Mouse (Mus musculus) kidney, adult 2 months (tissue): Measurements from ENCODE around the gene Supt6. TPM values are rescaled to one million over a fixed set of nuclear protein-coding genes. Genes with fewer than 3 reads are reported as not detected.

Source experiments
- DNase-seq: peaks from one replicate; pipeline ENCODE4 v3.0.0; 2021
- H3K27ac ChIP-seq: fragments of 200-500 bp; 2 replicates; pipeline ENCODE4 v1.5.1; 2012; ENCODE audit warnings: low read depth, low read length, control low read depth, inconsistent platforms; ENCODE audit not compliant: insufficient read depth
- H3K27me3 ChIP-seq: fragments of 200-500 bp; replicated peaks from 2 replicates; pipeline ENCODE4 v1.6.1; 2012; ENCODE audit warnings: mild to moderate bottlenecking, moderate library complexity, low read length, inconsistent platforms; ENCODE audit not compliant: control insufficient read depth, insufficient read depth
- H3K36me3 ChIP-seq: fragments of 200-500 bp; 2 replicates; pipeline ENCODE4 v1.6.1; 2012; ENCODE audit warnings: mild to moderate bottlenecking, moderate library complexity, low read length, inconsistent platforms; ENCODE audit not compliant: control insufficient read depth, insufficient read depth
- H3K4me1 ChIP-seq: fragments of 200-500 bp; 2 replicates; pipeline ENCODE4 v1.6.1; 2011; ENCODE audit warnings: low read length; ENCODE audit not compliant: control insufficient read depth, insufficient read depth
- H3K4me3 ChIP-seq: fragments of 200-500 bp; 2 replicates; pipeline ENCODE4 v1.5.1; 2011; ENCODE audit warnings: mild to moderate bottlenecking, low read depth, low read length, control low read depth; ENCODE audit not compliant: insufficient read depth
- CTCF ChIP-seq: fragments of 200-500 bp; conservative IDR thresholded peaks from 2 replicates; pipeline ENCODE4 v1.5.1; 2011; ENCODE audit warnings: low read depth, mild to moderate bottlenecking, control low read depth, low read length, moderate library complexity, mixed read lengths; ENCODE audit not compliant: insufficient read depth, insufficient read length
- POLR2A ChIP-seq: fragments of 200-500 bp; IDR thresholded peaks from one replicate; pipeline ENCODE4 v1.6.1; 2011; ENCODE audit warnings: low read depth, low read length, control low read depth
- WGBS: fragments of 180-500 bp; shearing (Covaris S2); methylation state at CpG from one replicate; pipeline ENCODE4 v1.1.7; 2018; 5-methylcytosine and 5-hydroxymethylcytosine counted together
- polyA plus RNA-seq: library from polyadenylated mRNA; depleted of rRNA; stranded (reverse); fragments of >200 nt; gene quantifications from 2 replicates; pipeline ENCODE4 v1.2.3, GENCODE M21; 2012

Supt6 gene
- polyA plus RNA-seq, 1 experiment: 20.7 TPM

GRCm38 (mm10) chr11:78182450-78182849 lies 63.3 kb downstream of the Supt6 start:
- Histone ChIP-seq H3K36me3 (peaks cover 4% of the 10 kb centered on the region; the same call in 1 of the 2 replicates), H3K27ac (no peak overlapping the region), H3K4me1 (peaks cover 9% of the 10 kb centered on the region; the same call in 1 of the 2 replicates), H3K27me3 (no peaks in the 10 kb centered on the region), H3K4me3 (peak overlapping the region; percentile 100)
- TF ChIP-seq CTCF (no peak), POLR2A (no peak)
- no peak for DNase-seq
- WGBS: 6% methylated on average over 7 of the region's 7 CpGs

- H3K4me1 ChIP-seq: peaks cover 9% of the 10 kb centered on the region; the same call in 1 of the 2 replicates
- no peaks in the 10 kb centered on the region for H3K27me3 ChIP-seq
- H3K27ac ChIP-seq: no peak overlapping the region
- no peak overlapping the region for H3K4me3 ChIP-seq
- TF ChIP-seq CTCF: no peak
- no peak for TF ChIP-seq POLR2A
- DNase-seq: no peak
- WGBS: 36% methylated on average over 2 of the region's 2 CpGs
- peaks cover 4% of the 10 kb centered on the region; the same call in 1 of the 2 replicates for H3K36me3 ChIP-seq
Observed at GRCm38 (mm10) chr11:78181830-78182357, 63.9 kb downstream of the Supt6 start.

- Histone ChIP-seq H3K27me3 (no peaks in the 10 kb centered on the region), H3K4me1 (peaks cover 13% of the 10 kb centered on the region; the same call in 1 of the 2 replicates), H3K4me3 (no peak overlapping the region), H3K27ac (no peak overlapping the region), H3K36me3 (peaks cover 4% of the 10 kb centered on the region; the same call in 1 of the 2 replicates)
- DNase-seq: no peak
- WGBS: 62% methylated on average over 6 of the region's 6 CpGs
- no peak for TF ChIP-seq POLR2A
- no peak for TF ChIP-seq CTCF
Observed at GRCm38 (mm10) chr11:78180081-78180761, 65.6 kb downstream of the Supt6 start.

DNA sequence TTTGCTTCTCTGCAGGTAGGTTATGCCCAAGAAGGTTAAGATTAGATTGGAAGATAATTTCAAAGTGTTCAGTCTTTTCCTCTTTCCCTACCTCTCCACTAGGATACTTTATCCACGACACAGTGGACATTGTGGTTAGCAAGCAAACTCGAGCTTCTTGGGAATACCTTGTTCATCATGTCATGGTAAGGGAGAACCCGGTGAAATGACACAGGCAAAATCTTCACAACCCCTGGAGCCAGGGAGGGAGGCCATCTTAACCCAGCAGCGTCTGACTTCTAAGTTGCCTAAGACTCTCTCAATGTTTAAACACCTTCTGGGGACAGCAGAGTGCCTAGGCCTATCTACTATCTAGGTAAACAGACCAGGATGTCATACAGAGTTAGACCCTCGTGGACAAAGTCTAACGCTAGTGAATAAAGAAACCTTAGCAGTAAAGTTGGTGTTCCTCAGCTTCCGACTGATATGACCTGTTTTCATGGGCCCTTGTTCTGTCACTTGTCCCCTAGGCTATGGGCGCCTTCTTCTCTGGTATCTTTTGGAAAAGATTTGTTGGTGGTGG lies 66.3 kb downstream of the Supt6 start:
- 35% methylated on average over 8 of the region's 8 CpGs for WGBS
- peaks cover 4% of the 10 kb centered on the region; the same call in 1 of the 2 replicates for H3K36me3 ChIP-seq
- no peak for TF ChIP-seq POLR2A
- no peak for TF ChIP-seq CTCF
- peak overlapping the region; percentile 88 for H3K4me3 ChIP-seq
- H3K27me3 ChIP-seq: no peaks in the 10 kb centered on the region
- peaks cover 13% of the 10 kb centered on the region; the same call in 1 of the 2 replicates for H3K4me1 ChIP-seq
- no peak for DNase-seq
- H3K27ac ChIP-seq: peak overlapping the region; percentile 54

DNA sequence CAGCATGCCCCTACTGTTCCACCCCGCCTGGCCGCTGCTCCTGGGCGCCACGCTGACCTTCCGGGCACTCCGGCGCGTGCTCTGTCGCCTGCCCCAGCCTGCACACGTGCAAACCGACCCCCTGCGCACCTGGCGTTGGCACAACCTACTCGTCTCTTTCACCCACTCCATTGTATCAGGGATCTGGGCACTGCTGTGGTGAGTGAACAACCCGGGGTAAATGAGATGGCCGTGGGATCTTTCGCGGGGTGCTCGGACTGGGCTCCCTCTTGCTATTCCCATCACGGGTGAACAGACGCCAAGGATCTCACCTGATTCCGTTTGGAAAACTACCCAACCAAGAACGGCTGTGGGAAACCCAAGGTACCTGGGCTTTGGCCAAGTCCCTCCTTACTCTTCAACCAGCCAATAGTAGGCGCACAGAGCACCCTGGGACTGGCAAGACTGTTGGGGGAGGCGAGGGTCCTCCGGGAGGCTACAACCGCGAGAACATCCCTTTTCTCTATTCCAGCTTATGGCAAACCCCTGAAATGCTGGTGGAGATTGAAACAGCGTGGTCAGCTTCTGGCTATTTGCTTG lies 66.8 kb downstream of the Supt6 start:
- TF ChIP-seq CTCF: no peak
- TF ChIP-seq POLR2A: no peak
- H3K36me3 ChIP-seq: peaks cover 4% of the 10 kb centered on the region; the same call in 1 of the 2 replicates
- peak overlapping the region; percentile 88 for H3K4me3 ChIP-seq
- DNase-seq: peak; percentile 94
- peak overlapping the region; percentile 98 for H3K27ac ChIP-seq
- H3K4me1 ChIP-seq: peaks cover 13% of the 10 kb centered on the region; the same call in 1 of the 2 replicates
- H3K27me3 ChIP-seq: no peaks in the 10 kb centered on the region
- WGBS: 5% methylated on average over 29 of the region's 29 CpGs

DNA sequence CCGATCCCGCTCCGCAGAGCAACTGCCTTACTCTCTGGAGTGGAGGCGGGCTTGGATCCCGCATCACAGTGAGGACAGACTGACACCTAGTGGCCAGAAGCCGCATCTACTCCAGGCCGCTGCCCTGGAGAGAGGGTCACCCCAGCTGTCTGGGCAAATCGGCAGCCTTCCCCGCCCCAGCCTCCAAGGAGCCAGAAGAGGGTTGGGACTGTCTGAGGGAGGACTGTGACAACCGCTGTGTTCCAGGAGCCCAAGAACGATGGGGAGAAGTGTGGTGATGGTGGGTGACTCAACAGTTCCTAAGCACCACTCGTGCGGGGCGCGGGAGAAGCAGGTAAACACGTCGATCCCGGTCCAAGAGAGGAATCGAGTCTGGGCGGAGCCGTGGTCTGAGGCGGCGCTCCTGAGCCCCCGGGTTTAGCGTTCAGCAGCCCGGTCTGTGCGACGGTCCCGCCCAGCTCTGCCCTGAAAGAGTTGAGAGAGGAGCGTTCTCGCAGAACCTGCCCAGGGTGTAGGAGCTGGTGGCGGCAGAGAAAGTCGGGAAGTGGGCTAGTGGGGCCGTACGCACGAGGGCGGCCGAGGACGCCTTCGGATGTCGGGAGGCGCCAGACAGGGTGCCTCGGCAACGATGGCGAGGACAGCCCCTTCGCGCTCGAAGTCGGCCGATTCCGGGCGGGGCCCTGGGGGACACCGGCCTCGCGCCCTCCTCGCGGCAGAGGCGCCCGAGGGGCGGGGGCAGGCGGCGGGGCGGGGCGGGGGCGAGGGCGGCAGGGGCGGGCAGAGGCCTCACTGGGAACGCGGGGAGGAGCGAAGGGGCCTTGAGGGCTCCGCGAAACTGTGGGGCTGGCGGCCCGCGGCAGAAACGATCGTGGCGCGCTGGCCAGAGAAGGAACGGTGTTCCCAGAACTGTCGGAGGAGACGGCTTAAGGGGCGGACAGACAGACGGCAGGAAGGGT lies 67.6 kb downstream of the Supt6 start:
- Histone ChIP-seq H3K4me3 (peak overlapping the region; percentile 88), H3K36me3 (peaks cover 4% of the 10 kb centered on the region; the same call in 1 of the 2 replicates), H3K27ac (peak overlapping the region; percentile 98), H3K27me3 (no peaks in the 10 kb centered on the region), H3K4me1 (peaks cover 13% of the 10 kb centered on the region; the same call in 1 of the 2 replicates)
- WGBS: under 1% methylated on average over 83 of the region's 84 CpGs
- DNase-seq: peak; percentile 97
- TF ChIP-seq POLR2A (peak; percentile 22), CTCF (peak; percentile 97)
